Mouse (Mus musculus) intestine, embryonic 15.5 days (tissue): Measurements from ENCODE around the gene Gm5726. TPM values are rescaled to one million over a fixed set of nuclear protein-coding genes. Genes with fewer than 3 reads are reported as not detected.
"Not testable (repeated sequence)": the region's sequence is repeated elsewhere in the genome, so short reads cannot be mapped to it uniquely, and the experiment has no call there.

ENCODE experiments used
- ATAC-seq: fragments of 200-750 bp; cut with Nextera tagmentation; 2 replicates; pipeline ENCODE4 v1.8.0; 2017; ENCODE audit warnings: moderate TSS enrichment, moderate library complexity
- H3K27ac ChIP-seq: fragments of 300-500 bp; sonication (generic); 2 replicates; pipeline ENCODE4 v1.5.1; 2015; ENCODE audit warnings: mild to moderate bottlenecking, inconsistent platforms
- H3K27me3 ChIP-seq: fragments of 300-500 bp; sonication (generic); replicated peaks from 2 replicates; pipeline ENCODE4 v1.6.1; 2015; ENCODE audit warnings: inconsistent platforms
- H3K36me3 ChIP-seq: fragments of 300-500 bp; sonication (generic); 2 replicates; pipeline ENCODE4 v1.6.1; 2015; ENCODE audit warnings: inconsistent platforms
- H3K4me1 ChIP-seq: fragments of 300-500 bp; sonication (generic); replicated peaks from 2 replicates; pipeline ENCODE4 v1.6.1; 2015; ENCODE audit warnings: inconsistent platforms
- H3K4me2 ChIP-seq: fragments of 300-500 bp; sonication (generic); replicated peaks from 2 replicates; pipeline ENCODE4 v1.6.1; 2015; ENCODE audit warnings: mild to moderate bottlenecking, inconsistent platforms
- H3K4me3 ChIP-seq: fragments of 300-500 bp; sonication (generic); replicated peaks from 2 replicates; pipeline ENCODE4 v1.5.1; 2015; ENCODE audit warnings: inconsistent platforms
- H3K9ac ChIP-seq: fragments of 300-500 bp; sonication (generic); 2 replicates; pipeline ENCODE4 v1.6.1; 2015; ENCODE audit warnings: inconsistent platforms
- H3K9me3 ChIP-seq: fragments of 300-500 bp; sonication (generic); 2 replicates; pipeline ENCODE4 v1.6.1; 2016; ENCODE audit warnings: inconsistent platforms
- WGBS: fragments of 180-500 bp; shearing (Covaris S2); methylation state at CpG from one replicate; pipeline ENCODE4 v1.1.7; 2015; 5-methylcytosine and 5-hydroxymethylcytosine counted together
- polyA plus RNA-seq: library from polyadenylated mRNA; unstranded; fragments of >200 nt; fragmentation: Nextera tagmentation; extraction: Ambion mirVana; gene quantifications from 2 replicates; pipeline ENCODE4 v1.2.1, GENCODE M21; 2015

Gene Gm5726
- polyA plus RNA-seq: not detected in 2 replicates

DNA sequence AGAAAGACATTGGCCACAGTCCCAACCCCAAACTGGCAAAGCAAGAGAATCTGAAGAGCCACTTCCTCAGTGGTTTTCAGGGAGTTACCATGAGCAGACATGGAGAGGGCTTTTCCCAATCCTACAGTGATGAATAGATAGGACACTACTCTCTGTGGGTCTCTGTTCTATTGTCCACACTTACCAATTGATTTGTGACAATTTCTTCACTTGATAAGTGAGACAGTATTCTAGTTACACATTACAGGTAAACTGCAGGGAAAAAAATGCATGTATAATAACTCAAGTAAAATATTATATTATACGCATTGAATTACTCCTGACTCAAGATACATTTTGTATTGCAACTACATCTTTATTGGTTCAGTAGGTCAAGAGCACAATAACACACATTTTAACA, at the start of gene Gm5726:
Gene Gm5726 (minus strand): TSS at position 101 of the 400 bp plus-strand sequence.
- not testable (repeated sequence) for H3K36me3 ChIP-seq, H3K4me3 ChIP-seq, H3K27me3 ChIP-seq, H3K9me3 ChIP-seq, H3K4me2 ChIP-seq, ATAC-seq, H3K4me1 ChIP-seq, H3K9ac ChIP-seq, H3K27ac ChIP-seq
- WGBS: no CpG with 5 or more reads among the region's 1 CpGs

DNA sequence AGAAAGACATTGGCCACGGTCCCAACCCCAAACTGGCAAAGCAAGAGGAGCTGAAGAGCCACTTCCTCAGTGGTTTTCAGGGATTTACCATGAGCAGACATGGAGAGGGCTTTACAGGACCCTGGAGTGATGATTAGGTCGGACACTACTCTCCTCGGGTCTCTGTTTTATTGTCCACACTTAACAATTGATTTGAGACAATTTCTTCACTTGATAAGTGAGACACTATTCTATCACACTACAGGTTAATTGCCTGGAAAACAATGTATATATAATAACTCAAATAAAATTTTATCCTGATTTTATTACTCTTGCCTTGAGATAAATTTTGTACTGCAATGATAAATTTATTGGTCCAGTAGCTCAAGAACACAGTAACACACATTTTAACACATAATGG, 30.6 kb upstream of the Gm5726 start, which contains the start of gene Gm4141:
Gene Gm4141 (minus strand): TSS at position 101 of the 400 bp plus-strand sequence.
- H3K9ac ChIP-seq, ATAC-seq, H3K9me3 ChIP-seq, H3K4me3 ChIP-seq, H3K27ac ChIP-seq, H3K27me3 ChIP-seq, H3K4me2 ChIP-seq, H3K36me3 ChIP-seq, H3K4me1 ChIP-seq: not testable (repeated sequence)
- no CpG with 5 or more reads among the region's 3 CpGs for WGBS

DNA sequence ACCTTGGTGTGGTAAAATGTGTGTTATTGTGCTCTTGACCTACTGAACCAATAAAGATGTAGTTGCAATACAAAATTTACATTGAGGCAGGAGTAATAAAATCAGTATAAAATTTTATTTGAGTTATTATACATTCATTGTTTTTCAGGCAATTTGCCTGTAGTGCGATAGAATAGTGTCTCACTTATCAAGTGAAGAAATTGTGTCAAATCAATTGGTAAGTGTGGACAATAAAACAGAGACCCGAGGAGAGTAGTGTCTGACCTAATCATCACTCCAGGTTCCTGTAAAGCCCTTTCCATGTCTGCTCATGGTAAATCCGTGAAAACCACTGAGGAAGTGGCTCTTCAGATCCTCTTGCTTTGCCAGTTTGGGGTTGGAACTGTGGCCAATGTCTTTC, 12.0 kb downstream of the Gm5726 start, which contains the start of gene Vmn1r104:
Gene Vmn1r104 (plus strand): TSS at position 301 of the 400 bp plus-strand sequence.
- H3K4me1 ChIP-seq, H3K36me3 ChIP-seq, H3K9ac ChIP-seq, H3K27me3 ChIP-seq, H3K4me3 ChIP-seq, H3K4me2 ChIP-seq, ATAC-seq, H3K27ac ChIP-seq, H3K9me3 ChIP-seq: not testable (repeated sequence)
- WGBS: no CpG with 5 or more reads among the region's 3 CpGs

DNA sequence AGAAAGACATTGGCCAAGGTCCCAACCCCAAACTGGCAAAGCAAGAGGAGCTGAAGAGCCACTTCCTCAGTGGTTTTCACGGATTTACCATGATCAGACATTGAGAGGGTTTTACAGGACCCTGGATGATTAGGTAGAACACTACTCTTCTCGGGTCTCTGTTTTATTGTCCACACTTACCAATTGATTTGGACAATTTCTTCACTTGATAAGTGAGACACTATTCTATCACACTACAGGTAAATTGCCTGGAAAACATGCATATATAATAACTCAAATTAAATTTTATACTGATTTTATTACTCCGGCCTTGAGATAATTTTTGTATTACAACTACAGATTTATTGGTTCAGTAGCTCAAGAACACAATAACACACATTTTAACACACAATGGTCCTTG, 35.1 kb downstream of the Gm5726 start, which contains the start of gene Vmn1r103:
Gene Vmn1r103 (minus strand): TSS at position 101 of the 400 bp plus-strand sequence.
- not testable (repeated sequence) for ATAC-seq
- no CpG with 5 or more reads among the region's 3 CpGs for WGBS

More for the DNA sequence above, 35.1 kb downstream of the Gm5726 start, which contains the start of gene Vmn1r103:
- H3K4me3 ChIP-seq, H3K9ac ChIP-seq, H3K36me3 ChIP-seq, H3K4me1 ChIP-seq, H3K4me2 ChIP-seq, H3K27me3 ChIP-seq, H3K9me3 ChIP-seq, H3K27ac ChIP-seq: not testable (repeated sequence)

Other genes starting within 250 kb of the Gm5726 start
- not detected in 2 replicates for gene Gm4133, start 211.7 kb downstream of the Gm5726 start, polyA plus RNA-seq
- not detected in 2 replicates for gene Gm5728, start 170.3 kb downstream of the Gm5726 start, polyA plus RNA-seq
- gene Vmn1r100, start 127.8 kb downstream of the Gm5726 start, polyA plus RNA-seq: not detected in 2 replicates
- gene Vmn1r101, start 103.2 kb downstream of the Gm5726 start, polyA plus RNA-seq: not detected in 2 replicates
- not detected in 2 replicates for gene Gm10670, start 70.8 kb downstream of the Gm5726 start, polyA plus RNA-seq
- not detected in 2 replicates for gene Vmn1r103, start 35.2 kb downstream of the Gm5726 start, polyA plus RNA-seq
- not detected in 2 replicates for gene Vmn1r104, start 11.9 kb downstream of the Gm5726 start, polyA plus RNA-seq
- not detected in 2 replicates for gene Gm4141, start 30.5 kb upstream of the Gm5726 start, polyA plus RNA-seq
- not detected in 2 replicates for gene Gm4513, start 53.3 kb upstream of the Gm5726 start, polyA plus RNA-seq
- not detected in 2 replicates for gene Vmn1r107, start 123.2 kb upstream of the Gm5726 start, polyA plus RNA-seq
- gene Vmn1r111, start 157.5 kb upstream of the Gm5726 start, polyA plus RNA-seq: not detected in 2 replicates
- gene Gm10668, start 184.9 kb upstream of the Gm5726 start, polyA plus RNA-seq: not detected in 2 replicates
- not detected in 2 replicates for gene Vmn1r112, start 225.4 kb upstream of the Gm5726 start, polyA plus RNA-seq
- not detected in 2 replicates for gene Vmn1r113, start 241.5 kb upstream of the Gm5726 start, polyA plus RNA-seq